1 mouse cellular context compared by ENCODE assay signal in the genomic region with DNA sequence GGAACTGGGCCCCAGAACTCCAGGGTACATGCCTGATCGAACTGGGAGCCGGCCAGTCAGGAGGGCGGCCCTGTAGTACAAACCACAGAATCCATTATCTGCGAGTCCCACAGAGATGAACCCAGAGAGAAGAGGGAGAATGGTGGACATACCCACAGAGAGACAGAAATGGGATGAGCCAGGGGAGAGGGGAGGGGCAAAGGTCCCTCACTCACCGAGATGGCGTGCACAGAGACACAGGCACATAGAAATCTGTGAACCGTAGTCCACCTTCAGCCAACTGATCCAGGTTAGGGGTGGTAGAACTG.
TF ChIP-seq lines count a peak whose summit lies in the region.

No protein-coding gene starts in this region.

TF ChIP-seq in MEL, 35 proteins besides CTCF, POLR2A, EP300 and RAD21:
- TF ChIP-seq MEF2A (IDR thresholded peaks at IDR 0.05; ENCODE audit: extremely low read depth, insufficient replicate concordance, low read depth, low read length, poor library complexity, severe bottlenecking) (no peak), KAT2A (conservative IDR thresholded peaks at IDR 0.05; ENCODE audit: low read depth, low read length) (no peak), TCF12 (IDR thresholded peaks at IDR 0.05; ENCODE audit: low read depth, low read length) (no peak), NELFE (IDR thresholded peaks at IDR 0.05; ENCODE audit: low read depth, low read length) (no peak), TBP (IDR thresholded peaks at IDR 0.05; ENCODE audit: low read depth, low read length) (no peak), ZKSCAN1 (IDR thresholded peaks at IDR 0.05; ENCODE audit: low read depth, low read length) (no peak), USF2 (IDR thresholded peaks at IDR 0.05; ENCODE audit: borderline replicate concordance in 1 of 2, insufficient read depth in 1 of 2, low read depth in 1 of 2, low read length in 2 of 2) (no peak)
